Mouse (Mus musculus) small intestine, adult 2 months (tissue): ENCODE data around the gene Ece1.

Source experiments
- CTCF ChIP-seq: fragments of 200-500 bp; IDR thresholded peaks from 2 replicates; pipeline ENCODE4 v1.5.1; 2012; ENCODE audit warnings: low read depth, mild to moderate bottlenecking, control low read depth, inconsistent platforms, low read length, moderate library complexity, mixed read lengths; ENCODE audit not compliant: insufficient replicate concordance, insufficient read length; ENCODE audit errors: extremely low read depth
- POLR2A ChIP-seq: fragments of 200-500 bp; IDR thresholded peaks from 2 replicates; pipeline ENCODE4 v1.6.1; 2012; ENCODE audit warnings: low read depth, mild to moderate bottlenecking, control low read depth, inconsistent platforms, low read length, moderate library complexity

DNA sequence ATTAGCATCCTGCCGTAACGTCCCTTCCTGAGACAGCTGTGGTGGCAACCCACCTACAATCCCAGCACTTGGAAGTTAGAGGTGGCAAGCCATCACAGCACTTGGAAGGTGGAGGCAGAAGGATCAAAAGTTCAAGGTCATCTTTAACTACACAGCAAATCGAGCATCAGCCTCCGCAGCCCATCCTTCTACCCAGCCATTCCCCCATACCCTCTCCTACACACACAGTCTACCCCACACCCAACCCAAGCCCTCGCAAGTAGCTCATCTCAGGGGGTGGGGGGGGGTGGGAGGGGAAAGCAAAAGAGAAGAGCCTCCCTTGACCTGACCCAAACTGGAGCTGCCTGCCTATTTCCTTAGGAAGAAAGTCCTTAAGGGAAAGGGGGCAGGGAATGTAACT is 25.3 kb upstream of the Ece1 start:
- TF ChIP-seq POLR2A (no peak), CTCF (no peak)
